Mouse (Mus musculus) liver, postnatal 0 days (tissue): ENCODE results near the gene Zswim1.

Experiments used
- CTCF ChIP-seq: sonication (generic); IDR thresholded peaks from 2 replicates; pipeline ENCODE4 v1.5.1; 2016; ENCODE audit warnings: antibody characterized with exemption, low read depth
- EP300 ChIP-seq: IDR thresholded peaks from 2 replicates; pipeline ENCODE4 v1.6.1; 2016; ENCODE audit warnings: antibody characterized with exemption, low read depth, mild to moderate bottlenecking

- peak; percentile 53 for TF ChIP-seq EP300
- no peak for TF ChIP-seq CTCF
These were observed 48.5 kb upstream of the Zswim1 start for GRCm38 (mm10) chr2:164773989-164774364.
